Mouse (Mus musculus) neural tube, embryonic 11.5 days (tissue): ENCODE data around the gene Tmem35b. TPM values are rescaled to one million over a fixed set of nuclear protein-coding genes. Genes with fewer than 3 reads are reported as not detected.
A peak's percentile ranks its signal among the peaks of the same experiment; 100 is the strongest.
"Not testable (repeated sequence)": the region's sequence is repeated elsewhere in the genome, so short reads cannot be mapped to it uniquely, and the experiment has no call there.

Source experiments
- ATAC-seq: fragments of 200-750 bp; cut with Nextera tagmentation; 2 replicates; pipeline ENCODE4 v1.8.0; 2017; ENCODE audit warnings: moderate number of reproducible peaks, mild to moderate bottlenecking, moderate TSS enrichment, moderate library complexity; ENCODE audit not compliant: insufficient read depth, low FRiP score, low TSS enrichment
- DNase-seq: peaks from one replicate; pipeline ENCODE4 v3.0.0-alpha.2; 2015; ENCODE audit warnings: low spot score
- H3K27ac ChIP-seq: fragments of 300-500 bp; sonication (generic); 2 replicates; pipeline ENCODE4 v1.5.1; 2014; ENCODE audit warnings: low read depth, mild to moderate bottlenecking, low read length
- H3K27me3 ChIP-seq: fragments of 300-500 bp; sonication (generic); 2 replicates; pipeline ENCODE4 v1.6.1; 2014; ENCODE audit warnings: mild to moderate bottlenecking, low read length, mixed read lengths; ENCODE audit not compliant: control insufficient read depth, insufficient read depth
- H3K36me3 ChIP-seq: fragments of 300-500 bp; sonication (generic); 2 replicates; pipeline ENCODE4 v1.6.1; 2014; ENCODE audit warnings: mild to moderate bottlenecking, low read length, moderate library complexity, mixed read lengths; ENCODE audit not compliant: control insufficient read depth, insufficient read depth
- H3K4me1 ChIP-seq: fragments of 300-500 bp; sonication (generic); 2 replicates; pipeline ENCODE4 v1.6.1; 2014; ENCODE audit warnings: low read length, mixed read lengths; ENCODE audit not compliant: control insufficient read depth, insufficient read depth
- H3K4me2 ChIP-seq: fragments of 300-500 bp; sonication (generic); 2 replicates; pipeline ENCODE4 v1.6.1; 2014; ENCODE audit warnings: low read depth, mild to moderate bottlenecking, moderate library complexity
- H3K4me3 ChIP-seq: fragments of 300-500 bp; sonication (generic); 2 replicates; pipeline ENCODE4 v1.5.1; 2014; ENCODE audit warnings: low read depth, low read length
- H3K9ac ChIP-seq: fragments of 300-500 bp; sonication (generic); 2 replicates; pipeline ENCODE4 v1.6.1; 2014; ENCODE audit warnings: mild to moderate bottlenecking, low read length
- H3K9me3 ChIP-seq: fragments of 300-500 bp; sonication (generic); 2 replicates; pipeline ENCODE4 v1.6.1; 2016; ENCODE audit warnings: low read length; ENCODE audit not compliant: control insufficient read depth
- WGBS: fragments of 180-500 bp; shearing (Covaris S2); extraction: QIAGEN DNeasy Blood & Tissue Kit; methylation state at CpG from one replicate; pipeline ENCODE4 v1.1.7; 2014; 5-methylcytosine and 5-hydroxymethylcytosine counted together
- polyA plus RNA-seq: library from polyadenylated mRNA; unstranded; fragments of >200 nt; fragmentation: Nextera tagmentation; extraction: Ambion mirVana; gene quantifications from 2 replicates; pipeline ENCODE4 v1.2.1, GENCODE M21; 2014

Tmem35b gene
- 11.7 and 13.5 TPM in 2 replicates for polyA plus RNA-seq

DNA sequence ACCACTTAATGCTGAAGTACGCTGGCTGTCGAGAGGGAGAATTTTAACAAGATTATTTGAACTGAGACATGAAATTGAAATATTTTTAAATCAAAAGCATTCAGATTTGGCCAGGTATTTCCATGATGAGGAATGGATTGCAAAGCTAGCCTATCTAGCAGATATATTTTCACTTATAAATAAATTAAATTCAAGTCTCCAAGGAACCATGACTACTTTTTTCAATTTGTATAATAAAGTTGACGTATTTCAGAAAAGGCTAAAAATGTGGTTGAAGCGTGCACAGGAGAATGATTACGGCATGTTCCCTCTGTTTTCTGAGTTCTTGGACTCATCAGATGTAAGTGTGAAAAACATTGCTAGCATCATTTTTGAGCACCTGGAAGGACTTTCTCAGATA lies at the start of gene Tmem35b:
Tmem35b (plus strand) TSS at position 301 of the 400 bp plus-strand sequence.
- 96% methylated on average over 5 of the region's 5 CpGs for WGBS
- H3K9ac ChIP-seq, result no peak within 1 kb of the TSS
- H3K4me2 ChIP-seq, result no peak within 1 kb of the TSS
- H3K27me3 ChIP-seq, result no peaks in the 10 kb centered on the region
- no peak for ATAC-seq
- no peak within 1 kb of the TSS for H3K27ac ChIP-seq
- 0 out of 2 replicates have a peak, but pooled peaks cover 7% of the 10 kb centered on the region for H3K4me1 ChIP-seq
- no peaks in the 10 kb centered on the region for H3K36me3 ChIP-seq
- no peak for DNase-seq
- H3K4me3 ChIP-seq, result no peak within 1 kb of the TSS
- no peaks in the 10 kb centered on the region for H3K9me3 ChIP-seq

- H3K36me3 ChIP-seq, result no peaks in the 10 kb centered on the region
- H3K27ac ChIP-seq, result no peak overlapping the region
- ATAC-seq (no peak), DNase-seq (no peak)
- no peaks in the 10 kb centered on the region for H3K9me3 ChIP-seq
- no peak overlapping the region for H3K9ac ChIP-seq
- no peaks in the 10 kb centered on the region for H3K27me3 ChIP-seq
- H3K4me3 ChIP-seq, result no peak overlapping the region
- H3K4me1 ChIP-seq, result peaks cover 3% of the 10 kb centered on the region; the same call in 1 of the 2 replicates
- WGBS, result 57% methylated on average over 1 of the region's 1 CpGs
- H3K4me2 ChIP-seq, result no peak overlapping the region
Measured at GRCm38 (mm10) chr4:127074915-127075314, 48.6 kb upstream of the Tmem35b start.

GRCm38 (mm10) chr4:127076875-127077548 lies 46.5 kb upstream of the Tmem35b start, which contains the start of gene Zmym6:
Zmym6 (plus strand) TSS chr4:127077383.
- Histone ChIP-seq H3K9me3 (no peaks in the 10 kb centered on the region), H3K27me3 (no peaks in the 10 kb centered on the region), H3K36me3 (no peaks in the 10 kb centered on the region), H3K4me2 (peak within 1 kb of the TSS; percentile 67), H3K9ac (peak within 1 kb of the TSS; percentile 60), H3K27ac (peak within 1 kb of the TSS; percentile 72), H3K4me3 (peak within 1 kb of the TSS; percentile 58), H3K4me1 (peaks cover 3% of the 10 kb centered on the region; the same call in 1 of the 2 replicates)
- under 1% methylated on average over 46 of the region's 46 CpGs for WGBS
- peak; percentile 95 for ATAC-seq
- peak; percentile 98 for DNase-seq

GRCm38 (mm10) chr4:127080806-127081205 lies 42.7 kb upstream of the Tmem35b start:
- WGBS, result 38% methylated on average over 1 of the region's 1 CpGs
- no peak overlapping the region for H3K27ac ChIP-seq
- no peaks in the 10 kb centered on the region for H3K27me3 ChIP-seq
- H3K4me3 ChIP-seq, result no peak overlapping the region
- H3K4me1 ChIP-seq, result peaks cover 3% of the 10 kb centered on the region; the same call in 1 of the 2 replicates
- H3K4me2 ChIP-seq, result no peak overlapping the region
- H3K9ac ChIP-seq, result no peak overlapping the region
- ATAC-seq, result no peak
- no peaks in the 10 kb centered on the region for H3K36me3 ChIP-seq
- DNase-seq, result no peak
- H3K9me3 ChIP-seq, result no peaks in the 10 kb centered on the region

GRCm38 (mm10) chr4:127083131-127083530 lies 40.4 kb upstream of the Tmem35b start:
- ATAC-seq (no peak), DNase-seq (no peak)
- Histone ChIP-seq H3K27ac (no peak overlapping the region), H3K4me3 (no peak overlapping the region), H3K9ac (no peak overlapping the region), H3K27me3 (no peaks in the 10 kb centered on the region), H3K4me2 (no peak overlapping the region), H3K4me1 (no peaks in the 10 kb centered on the region), H3K36me3 (no peaks in the 10 kb centered on the region), H3K9me3 (no peaks in the 10 kb centered on the region)
- 94% methylated on average over 2 of the region's 2 CpGs for WGBS

GRCm38 (mm10) chr4:127085761-127086160 lies 37.7 kb upstream of the Tmem35b start:
- no peak for ATAC-seq
- Histone ChIP-seq H3K4me3 (no peak overlapping the region), H3K4me2 (no peak overlapping the region), H3K27me3 (no peaks in the 10 kb centered on the region), H3K9me3 (no peaks in the 10 kb centered on the region), H3K4me1 (no peaks in the 10 kb centered on the region), H3K27ac (no peak overlapping the region), H3K36me3 (no peaks in the 10 kb centered on the region), H3K9ac (no peak overlapping the region)
- 81% methylated on average over 1 of the region's 1 CpGs for WGBS
- no peak for DNase-seq

DNA sequence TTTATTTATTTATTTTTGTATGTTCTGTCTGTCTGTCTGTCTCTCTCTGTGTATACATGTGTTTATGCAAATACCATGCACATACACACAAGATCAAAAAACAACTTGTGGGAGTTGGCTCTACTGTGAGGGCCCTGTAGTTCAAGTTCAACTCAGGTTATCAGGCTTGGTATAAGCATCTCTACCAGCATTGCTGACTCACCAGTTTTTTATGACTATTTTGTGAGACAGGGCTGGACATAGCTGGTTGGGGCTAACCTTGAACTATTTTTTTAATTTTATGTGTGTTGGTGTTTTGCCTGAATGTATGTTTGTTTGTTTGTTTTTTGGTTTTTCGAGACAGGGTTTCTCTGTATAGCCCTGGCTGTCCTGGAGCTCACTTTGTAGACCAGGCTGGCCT lies 32.3 kb upstream of the Tmem35b start:
- no peaks in the 10 kb centered on the region for H3K27me3 ChIP-seq
- H3K4me1 ChIP-seq, result no peaks in the 10 kb centered on the region
- WGBS, result 86% methylated on average over 1 of the region's 1 CpGs
- H3K4me2 ChIP-seq, result no peak overlapping the region
- no peak overlapping the region for H3K27ac ChIP-seq
- H3K36me3 ChIP-seq, result no peaks in the 10 kb centered on the region
- H3K9me3 ChIP-seq, result no peaks in the 10 kb centered on the region
- H3K4me3 ChIP-seq, result no peak overlapping the region
- no peak for ATAC-seq
- H3K9ac ChIP-seq, result no peak overlapping the region
- DNase-seq, result no peak

GRCm38 (mm10) chr4:127095090-127095489 lies 28.4 kb upstream of the Tmem35b start:
- no peak for ATAC-seq
- WGBS, result 91% methylated on average over 4 of the region's 4 CpGs
- H3K27ac ChIP-seq, result no peak overlapping the region
- H3K4me3 ChIP-seq, result no peak overlapping the region
- H3K36me3 ChIP-seq, result no peaks in the 10 kb centered on the region; the same call in 1 of the 2 replicates
- no peak overlapping the region for H3K4me2 ChIP-seq
- H3K27me3 ChIP-seq, result no peaks in the 10 kb centered on the region
- no peak overlapping the region for H3K9ac ChIP-seq
- H3K4me1 ChIP-seq, result no peaks in the 10 kb centered on the region
- no peak for DNase-seq
- H3K9me3 ChIP-seq, result no peaks in the 10 kb centered on the region

GRCm38 (mm10) chr4:127099552-127099951 lies 23.9 kb upstream of the Tmem35b start:
- H3K9me3 ChIP-seq, H3K27me3 ChIP-seq, H3K36me3 ChIP-seq, H3K4me2 ChIP-seq, H3K9ac ChIP-seq, ATAC-seq, H3K4me1 ChIP-seq, H3K4me3 ChIP-seq, DNase-seq, H3K27ac ChIP-seq: not testable (repeated sequence)
- 91% methylated on average over 1 of the region's 2 CpGs for WGBS
